Mouse (Mus musculus) CH12.LX (cell line): ENCODE data around the gene 1500011B03Rik. TPM values are rescaled to one million over a fixed set of nuclear protein-coding genes. Genes with fewer than 3 reads are reported as not detected.
A peak's percentile ranks its signal among the peaks of the same experiment; 100 is the strongest.

Experiments
- DNase-seq: peaks from one replicate; pipeline ENCODE4 v3.0.0-alpha.2; 2013; ENCODE audit errors: extremely low read depth
- H3K27ac ChIP-seq: 2 replicates; pipeline ENCODE4 v1.5.1; 2012; ENCODE audit warnings: low read depth, mild to moderate bottlenecking, control low read depth, moderate library complexity; ENCODE audit not compliant: insufficient read depth
- H3K27me3 ChIP-seq: replicated peaks from 2 replicates; pipeline ENCODE3; 2012; ENCODE audit warnings: inconsistent platforms
- H3K36me3 ChIP-seq, 2 experiments: replicated peaks in 1 of 2; 2 replicates each; pipeline versions ENCODE3 to v1.6.1; 2012; ENCODE audit warnings: inconsistent platforms in 1 of 2, low read length in 1 of 2, mild to moderate bottlenecking in 1 of 2, mixed read lengths in 1 of 2, moderate library complexity in 1 of 2; ENCODE audit not compliant: control insufficient read depth in 1 of 2, insufficient read depth in 1 of 2
- H3K4me1 ChIP-seq, 2 experiments: 2 replicates each; pipeline ENCODE4 v1.6.1; 2012; ENCODE audit warnings: inconsistent platforms in 1 of 2, moderate library complexity in 1 of 2; ENCODE audit not compliant: insufficient read depth in 2 of 2, control insufficient read depth in 1 of 2
- H3K4me2 ChIP-seq: 2 replicates; pipeline ENCODE4 v1.6.1; 2012; ENCODE audit warnings: low read depth, mild to moderate bottlenecking, control low read depth; ENCODE audit not compliant: poor library complexity, insufficient read depth, severe bottlenecking
- H3K4me3 ChIP-seq, 3 experiments: fragments of 150-350 bp in 1 of 3; sonication (generic) in 1 of 3; replicated peaks in 1 of 3; 2 replicates each; pipeline versions ENCODE3 to v1.5.1; 2011 to 2012; ENCODE audit warnings: low read depth in 2 of 3, low read length in 2 of 3, mild to moderate bottlenecking in 2 of 3, moderate library complexity in 2 of 3, control low read depth in 1 of 3, improper control_type of control experiment in 1 of 3, inconsistent platforms in 1 of 3, mixed read lengths in 1 of 3; ENCODE audit not compliant: poor library complexity in 1 of 3
- H3K79me2 ChIP-seq: replicated peaks from 2 replicates; pipeline ENCODE4 v1.6.1; 2012; ENCODE audit warnings: mild to moderate bottlenecking, moderate library complexity; ENCODE audit not compliant: control insufficient read depth, poor library complexity, insufficient read depth, severe bottlenecking; ENCODE audit errors: extremely low read depth
- H3K9ac ChIP-seq: 2 replicates; pipeline ENCODE4 v1.6.1; 2012; ENCODE audit warnings: low read depth, mild to moderate bottlenecking, control low read depth, moderate library complexity; ENCODE audit not compliant: insufficient read depth
- H3K9me3 ChIP-seq: replicated peaks from 2 replicates; pipeline ENCODE3; 2012; ENCODE audit warnings: low read length, inconsistent platforms, mixed read lengths
- CHD1 ChIP-seq: IDR thresholded peaks from 2 replicates; pipeline ENCODE4 v1.6.1; 2012; ENCODE audit warnings: low read depth, low read length, improper control_type of control experiment, inconsistent platforms
- CTCF ChIP-seq, 2 experiments: IDR thresholded peaks in 1 of 2; conservative IDR thresholded peaks in 1 of 2; 2 replicates each; pipeline ENCODE4 v1.5.1; 2011 to 2012; ENCODE audit warnings: low read depth in 2 of 2, low read length in 2 of 2, improper control_type of control experiment in 1 of 2, inconsistent platforms in 1 of 2, mild to moderate bottlenecking in 1 of 2, moderate library complexity in 1 of 2
- EP300 ChIP-seq: IDR thresholded peaks from 2 replicates; pipeline ENCODE4 v1.6.1; 2011; ENCODE audit warnings: low read length, improper control_type of control experiment
- ETS1 ChIP-seq: conservative IDR thresholded peaks from 2 replicates; pipeline ENCODE4 v1.6.1; 2012; ENCODE audit warnings: low read depth, mild to moderate bottlenecking, inconsistent platforms, low read length, improper control_type of control experiment, moderate library complexity
- GABPA ChIP-seq: IDR thresholded peaks from 2 replicates; pipeline ENCODE4 v1.6.1; 2012; ENCODE audit warnings: low read depth, low read length, improper control_type of control experiment, inconsistent platforms; ENCODE audit not compliant: insufficient replicate concordance
- HCFC1 ChIP-seq: IDR thresholded peaks from 2 replicates; pipeline ENCODE4 v1.6.1; 2012; ENCODE audit warnings: low read depth, mild to moderate bottlenecking, inconsistent platforms, low read length, improper control_type of control experiment
- JUN ChIP-seq: IDR thresholded peaks from 2 replicates; pipeline ENCODE4 v1.6.1; 2011; ENCODE audit warnings: low read depth, mild to moderate bottlenecking, low read length, improper control_type of control experiment, moderate library complexity; ENCODE audit not compliant: insufficient read depth
- JUND ChIP-seq: conservative IDR thresholded peaks from 2 replicates; pipeline ENCODE4 v1.6.1; 2011; ENCODE audit warnings: low read depth, low read length, improper control_type of control experiment
- KAT2A ChIP-seq: IDR thresholded peaks from 2 replicates; pipeline ENCODE4 v1.6.1; 2012; ENCODE audit warnings: low read length, improper control_type of control experiment, inconsistent platforms; ENCODE audit not compliant: insufficient replicate concordance
- MAFK ChIP-seq: IDR thresholded peaks from 2 replicates; pipeline ENCODE4 v1.6.1; 2011; ENCODE audit warnings: low read length, improper control_type of control experiment; ENCODE audit not compliant: insufficient replicate concordance
- MAX ChIP-seq: IDR thresholded peaks from 2 replicates; pipeline ENCODE4 v1.6.1; 2011; ENCODE audit warnings: low read length, improper control_type of control experiment
- MYC ChIP-seq: IDR thresholded peaks from 2 replicates; pipeline ENCODE4 v1.6.1; 2011; ENCODE audit warnings: low read depth, mild to moderate bottlenecking, improper control_type of control experiment, low read length
- PAX5 ChIP-seq: IDR thresholded peaks from 2 replicates; pipeline ENCODE4 v1.6.1; 2012; ENCODE audit warnings: low read length, inconsistent platforms, mixed read lengths
- POLR2AphosphoS2 ChIP-seq: IDR thresholded peaks from 2 replicates; pipeline ENCODE4 v1.6.1; 2011; ENCODE audit warnings: low read depth, low read length, improper control_type of control experiment
- RCOR1 ChIP-seq: conservative IDR thresholded peaks from 2 replicates; pipeline ENCODE4 v1.6.1; 2012; ENCODE audit warnings: low read depth, mild to moderate bottlenecking, inconsistent platforms, low read length, improper control_type of control experiment
- TBP ChIP-seq: conservative IDR thresholded peaks from 2 replicates; pipeline ENCODE4 v1.6.1; 2011; ENCODE audit warnings: low read depth, low read length, improper control_type of control experiment
- TCF12 ChIP-seq: IDR thresholded peaks from 2 replicates; pipeline ENCODE4 v1.6.1; 2014; ENCODE audit warnings: low read depth, mild to moderate bottlenecking, inconsistent platforms, low read length, improper control_type of control experiment
- UBTF ChIP-seq: IDR thresholded peaks from 2 replicates; pipeline ENCODE4 v1.6.1; 2012; ENCODE audit warnings: low read depth, mild to moderate bottlenecking, inconsistent platforms, low read length, improper control_type of control experiment, moderate library complexity
- USF2 ChIP-seq: conservative IDR thresholded peaks from 2 replicates; pipeline ENCODE4 v1.6.1; 2011; ENCODE audit warnings: low read depth, low read length, improper control_type of control experiment
- ZNF384 ChIP-seq: IDR thresholded peaks from 2 replicates; pipeline ENCODE4 v1.6.1; 2012; ENCODE audit warnings: low read depth, low read length, improper control_type of control experiment, inconsistent platforms
- dilution Hi-C: fragments of 300-500 bp; cut with MboI; formaldehyde crosslinking; loops from 2 replicates; pipeline ENCODE4 v1.14.3; 2020; ENCODE audit warnings: low sequenced_read_pairs; ENCODE audit not compliant: extremely low pct_unique_long_range_greater_than_20kb, extremely low pct_ligation_motif_present
- in situ Hi-C: fragments of 300-500 bp; cut with MboI; formaldehyde crosslinking; loops from 3 replicates; pipeline ENCODE4 v1.14.3; 2019; ENCODE audit warnings: low sequenced_read_pairs, low pct_ligation_motif_present, low pct_unique_long_range_greater_than_20kb, mixed read lengths
- polyA plus RNA-seq: library from polyadenylated mRNA; unstranded; fragments of >175 nt; gene quantifications from 2 replicates; pipeline ENCODE4 v1.2.1, GENCODE M21; 2012; ENCODE audit warnings: low read depth; ENCODE audit not compliant: insufficient read length
- total RNA-seq, 2 experiments: library from RNA; depleted of rRNA; stranded (reverse); fragments of 300-350 nt in 1 of 2; fragments of >200 nt in 1 of 2; gene quantifications; 2 replicates each; pipeline ENCODE4 v1.2.3; 2012 to 2014

1500011B03Rik gene
- total and polyA plus RNA-seq, 3 experiments, result 15.5 to 39.1 (median 31.4) TPM

DNA sequence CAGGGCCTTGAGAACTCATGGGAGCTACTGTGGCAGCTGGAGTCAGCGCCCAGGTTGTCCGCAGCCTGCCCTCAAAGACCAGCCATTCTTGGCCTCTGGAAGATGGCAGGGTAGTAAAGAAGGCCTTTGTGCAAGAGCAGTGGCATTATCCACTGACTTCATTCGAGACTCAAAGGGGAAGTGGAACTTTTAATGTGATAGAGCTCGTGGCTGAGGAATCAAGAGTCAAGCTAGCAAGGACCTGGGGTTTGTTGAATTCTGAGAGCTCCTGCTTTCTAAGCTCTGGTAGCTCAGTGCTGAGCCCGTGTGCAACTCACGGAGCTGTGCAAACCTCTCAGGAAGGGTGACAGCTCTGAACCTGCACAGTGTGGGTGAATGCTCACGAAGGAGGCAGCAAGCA is 42.4 kb downstream of the 1500011B03Rik start:
- Histone ChIP-seq H3K4me3 (no peak overlapping the region), H3K4me1 (peaks cover 41 to 94% of the 10 kb centered on the region in 2 experiments), H3K36me3 (peaks cover 3 to 24% of the 10 kb centered on the region in 2 experiments), H3K9me3 (no peaks in the 10 kb centered on the region), H3K9ac (no peak overlapping the region), H3K79me2 (peaks cover 24% of the 10 kb centered on the region), H3K27me3 (no peaks in the 10 kb centered on the region), H3K27ac (no peak overlapping the region), H3K4me2 (no peak overlapping the region)
- TF ChIP-seq ZNF384 (no peak), ETS1 (no peak), UBTF (no peak), PAX5 (no peak), EP300 (no peak)
- no peak for DNase-seq
- in situ Hi-C loops, result no loop called here
- dilution Hi-C loops, result no loop called here

- DNase-seq, result no peak
- H3K9ac ChIP-seq, result no peak overlapping the region
- no peaks in the 10 kb centered on the region for H3K9me3 ChIP-seq
- TF ChIP-seq CHD1, result no peak
- no peak for TF ChIP-seq POLR2AphosphoS2
- no peak for TF ChIP-seq JUND
- TF ChIP-seq MAX, result no peak
- no peak for TF ChIP-seq JUN
- no peak for TF ChIP-seq ZNF384
- TF ChIP-seq, all 38 proteins: peak for 0
- dilution Hi-C loops (no loop called here), in situ Hi-C loops (no loop called here)
- H3K27me3 ChIP-seq, result no peaks in the 10 kb centered on the region
- no peak overlapping the region for H3K27ac ChIP-seq
- H3K79me2 ChIP-seq, result peaks cover 31% of the 10 kb centered on the region
- peaks cover 0 to 17% of the 10 kb centered on the region in 2 experiments for H3K36me3 ChIP-seq
- H3K4me2 ChIP-seq, result no peak overlapping the region
- H3K4me3 ChIP-seq, result no peak overlapping the region
- H3K4me1 ChIP-seq, result peaks cover 40 to 86% of the 10 kb centered on the region in 2 experiments
Measured at GRCm38 (mm10) chr5:114779956-114780489, 43.2 kb downstream of the 1500011B03Rik start.

- Histone ChIP-seq H3K27ac (no peak overlapping the region), H3K4me1 (peaks cover 20 to 60% of the 10 kb centered on the region in 2 experiments)
Measured at GRCm38 (mm10) chr5:114776174-114776573, 47.1 kb downstream of the 1500011B03Rik start.

More at GRCm38 (mm10) chr5:114776174-114776573, 47.1 kb downstream of the 1500011B03Rik start:
- dilution Hi-C loops, result no loop called here
- H3K4me2 ChIP-seq, result peak overlapping the region; percentile 69; the same call in 1 of the 2 replicates
- in situ Hi-C loops, result no loop called here
- TF ChIP-seq TCF12, result no peak
- no peak for TF ChIP-seq KAT2A
- TF ChIP-seq MYC, result no peak
- TF ChIP-seq USF2, result no peak
- no peak for TF ChIP-seq TBP
- no peak for TF ChIP-seq ZNF384
- no peak for TF ChIP-seq MAFK
- TF ChIP-seq MAX, result no peak
- no peak for TF ChIP-seq CTCF (conservative IDR thresholded peaks at IDR 0.05 in 1 of 2, IDR thresholded peaks at IDR 0.05 in 1 of 2; ENCODE audit: low read depth in 2 of 2, low read length in 2 of 2)
- TF ChIP-seq HCFC1, result no peak
- TF ChIP-seq CHD1, result no peak
- TF ChIP-seq RCOR1, result no peak
- TF ChIP-seq GABPA, result no peak
- H3K9me3 ChIP-seq, result no peaks in the 10 kb centered on the region
- peaks cover 46% of the 10 kb centered on the region for H3K79me2 ChIP-seq
- H3K4me3 ChIP-seq, result peak overlapping the region in 1 of 3 experiments; percentile 91
- peaks cover 0 to 10% of the 10 kb centered on the region in 2 experiments for H3K36me3 ChIP-seq
- no peak for DNase-seq
- H3K27me3 ChIP-seq, result no peaks in the 10 kb centered on the region
- peak overlapping the region; percentile 91; the same call in 1 of the 2 replicates for H3K9ac ChIP-seq
